Mouse (Mus musculus): ENCODE data around the gene Ccdc86. TPM values are rescaled to one million over a fixed set of nuclear protein-coding genes. Genes with fewer than 3 reads are reported as not detected.

Gene Ccdc86
- polyA plus RNA-seq, 1 experiment from 2014 or later, result 11.6 TPM

DNA sequence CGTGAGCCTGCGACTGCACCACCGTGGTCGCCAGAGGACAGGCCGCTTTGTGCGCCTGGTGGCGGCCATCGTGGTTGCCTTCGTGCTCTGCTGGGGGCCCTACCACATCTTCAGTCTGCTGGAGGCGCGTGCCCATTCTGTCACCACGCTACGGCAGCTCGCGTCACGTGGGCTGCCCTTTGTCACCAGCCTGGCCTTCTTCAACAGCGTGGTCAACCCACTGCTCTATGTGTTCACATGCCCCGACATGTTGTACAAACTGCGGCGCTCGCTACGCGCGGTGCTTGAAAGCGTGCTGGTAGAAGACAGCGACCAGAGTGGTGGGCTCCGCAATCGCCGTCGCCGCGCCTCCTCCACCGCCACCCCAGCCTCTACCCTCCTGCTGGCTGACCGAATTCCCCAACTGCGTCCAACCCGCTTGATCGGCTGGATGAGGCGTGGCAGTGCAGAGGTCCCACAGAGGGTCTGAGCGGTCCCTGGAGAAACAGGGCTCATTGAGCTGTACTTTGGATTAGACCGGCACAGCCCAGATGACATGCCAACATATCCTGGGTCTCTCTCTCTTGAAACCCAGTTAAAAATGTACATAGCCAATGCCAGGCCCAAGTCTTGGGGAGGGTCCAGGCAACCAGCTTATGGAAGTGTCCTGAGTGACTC, 8.1 kb downstream of the Ccdc86 start:
- H3K27ac ChIP-seq, result peak overlapping the region; percentile 73
- H3K9ac ChIP-seq, result peak overlapping the region; percentile 66
- peaks cover 38% of the 10 kb centered on the region for H3K36me3 ChIP-seq (replicated peaks; ENCODE audit: control insufficient read depth, insufficient read depth)
- DNase-seq (ENCODE audit: low spot score), result peak; percentile 63
- H3K4me3 ChIP-seq (replicated peaks; ENCODE audit: low read length), result peak overlapping the region; percentile 31
- peak overlapping the region; percentile 80 for H3K4me2 ChIP-seq (replicated peaks)
- peaks cover 11% of the 10 kb centered on the region for H3K4me1 ChIP-seq (replicated peaks; ENCODE audit: control insufficient read depth, insufficient read depth, low read length)
- H3K9me3 ChIP-seq (ENCODE audit: control insufficient read depth, low read length), result no peaks in the 10 kb centered on the region
- 1% methylated on average over 40 of the region's 40 CpGs for WGBS
- ATAC-seq (ENCODE audit: low FRiP score), result peak; percentile 78
- H3K27me3 ChIP-seq (ENCODE audit: control insufficient read depth, insufficient read depth, low read length), result no peaks in the 10 kb centered on the region

DNA sequence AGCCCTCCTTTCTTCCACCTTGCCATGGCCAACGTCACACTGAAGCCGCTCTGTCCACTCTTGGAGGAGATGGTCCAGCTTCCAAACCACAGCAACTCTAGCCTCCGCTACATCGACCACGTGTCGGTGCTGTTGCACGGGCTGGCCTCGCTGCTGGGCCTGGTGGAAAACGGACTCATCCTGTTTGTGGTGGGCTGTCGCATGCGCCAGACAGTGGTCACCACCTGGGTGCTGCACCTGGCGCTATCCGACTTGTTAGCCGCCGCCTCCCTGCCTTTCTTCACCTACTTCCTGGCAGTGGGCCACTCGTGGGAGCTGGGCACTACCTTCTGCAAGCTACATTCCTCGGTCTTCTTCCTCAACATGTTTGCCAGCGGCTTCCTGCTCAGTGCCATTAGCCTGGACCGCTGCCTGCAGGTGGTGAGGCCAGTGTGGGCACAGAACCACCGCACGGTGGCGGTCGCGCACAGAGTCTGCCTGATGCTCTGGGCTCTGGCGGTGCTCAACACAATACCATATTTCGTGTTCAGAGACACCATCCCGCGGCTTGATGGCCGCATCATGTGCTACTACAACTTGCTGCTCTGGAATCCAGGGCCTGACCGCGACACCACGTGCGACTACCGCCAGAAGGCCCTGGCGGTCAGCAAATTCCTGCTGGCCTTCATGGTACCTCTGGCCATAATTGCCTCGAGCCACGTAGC, 8.8 kb downstream of the Ccdc86 start:
- 16% methylated on average over 37 of the region's 37 CpGs for WGBS
- Histone ChIP-seq H3K27me3 (ENCODE audit: control insufficient read depth, insufficient read depth, low read length) (no peaks in the 10 kb centered on the region), H3K27ac (peak overlapping the region; percentile 73), H3K4me3 (replicated peaks; ENCODE audit: low read length) (peak overlapping the region; percentile 31), H3K9me3 (ENCODE audit: control insufficient read depth, low read length) (no peaks in the 10 kb centered on the region), H3K4me1 (replicated peaks; ENCODE audit: control insufficient read depth, insufficient read depth, low read length) (peaks cover 11% of the 10 kb centered on the region), H3K36me3 (replicated peaks; ENCODE audit: control insufficient read depth, insufficient read depth) (peaks cover 36% of the 10 kb centered on the region), H3K9ac (peak overlapping the region; percentile 66), H3K4me2 (replicated peaks) (peak overlapping the region; percentile 80)
- ATAC-seq (ENCODE audit: low FRiP score) (peak; percentile 91), DNase-seq (ENCODE audit: low spot score) (peak; percentile 82)

DNA sequence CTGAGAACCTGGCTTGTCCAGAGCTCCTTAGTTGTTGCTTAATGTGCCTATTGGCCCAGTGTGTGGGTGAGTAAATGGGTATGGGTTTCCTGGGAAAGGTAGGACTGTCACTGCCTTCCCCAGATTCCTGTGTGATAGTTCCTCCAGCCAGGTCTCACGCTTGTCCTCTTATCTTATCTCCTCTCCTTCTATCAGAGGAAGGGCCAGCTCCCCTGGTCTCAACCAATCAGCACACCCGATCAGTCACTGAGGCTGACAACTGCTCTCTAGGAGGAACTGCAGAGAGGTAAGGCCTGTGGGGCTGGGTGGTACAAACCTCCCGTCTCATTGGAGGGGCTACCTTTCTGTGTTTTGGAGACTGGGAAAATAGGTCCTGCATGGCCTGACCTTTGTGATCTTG, 10.3 kb downstream of the Ccdc86 start:
- peaks cover 11% of the 10 kb centered on the region for H3K4me1 ChIP-seq (replicated peaks; ENCODE audit: control insufficient read depth, insufficient read depth, low read length)
- 66% methylated on average over 3 of the region's 3 CpGs for WGBS
- DNase-seq (ENCODE audit: low spot score) (no peak), ATAC-seq (ENCODE audit: low FRiP score) (no peak)
- no peaks in the 10 kb centered on the region for H3K9me3 ChIP-seq (ENCODE audit: control insufficient read depth, low read length)
- H3K27me3 ChIP-seq (ENCODE audit: control insufficient read depth, insufficient read depth, low read length), result no peaks in the 10 kb centered on the region
- H3K4me2 ChIP-seq (replicated peaks), result no peak overlapping the region
- H3K27ac ChIP-seq, result no peak overlapping the region
- no peak overlapping the region for H3K9ac ChIP-seq
- no peak overlapping the region for H3K4me3 ChIP-seq (replicated peaks; ENCODE audit: low read length)
- H3K36me3 ChIP-seq (replicated peaks; ENCODE audit: control insufficient read depth, insufficient read depth), result peaks cover 21% of the 10 kb centered on the region

DNA sequence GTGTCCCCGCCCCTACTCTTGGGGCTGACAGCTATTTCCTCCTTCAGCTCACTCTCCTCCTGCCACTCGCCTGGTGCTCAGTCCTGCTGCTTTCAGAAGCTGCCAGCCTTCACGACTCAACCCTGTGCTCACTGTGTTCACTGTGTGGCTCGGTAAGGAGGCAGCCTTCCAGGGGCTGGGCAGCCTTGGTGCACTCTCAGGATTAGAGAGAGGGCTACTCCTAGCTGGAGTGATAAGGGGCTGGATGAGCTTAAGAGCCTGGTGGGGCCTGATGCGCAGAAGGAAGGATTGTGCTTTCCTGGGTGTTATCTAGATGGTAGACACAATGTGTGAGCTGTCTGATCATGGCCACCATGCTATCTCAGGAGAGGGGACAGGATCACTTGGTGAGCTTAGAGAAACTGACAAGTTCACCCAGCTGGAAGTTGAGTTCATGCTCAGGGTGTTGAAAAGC, 11.9 kb downstream of the Ccdc86 start, which contains the start of gene Ptgdr2:
TSS of gene Ptgdr2 (plus strand) at position 51 of the 454 bp plus-strand sequence.
- no peak within 1 kb of the TSS for H3K9ac ChIP-seq
- H3K4me1 ChIP-seq (replicated peaks; ENCODE audit: control insufficient read depth, insufficient read depth, low read length), result peaks cover 11% of the 10 kb centered on the region
- H3K9me3 ChIP-seq (ENCODE audit: control insufficient read depth, low read length), result no peaks in the 10 kb centered on the region
- no peak within 1 kb of the TSS for H3K27ac ChIP-seq
- H3K27me3 ChIP-seq (ENCODE audit: control insufficient read depth, insufficient read depth, low read length), result no peaks in the 10 kb centered on the region
- peaks cover 6% of the 10 kb centered on the region for H3K36me3 ChIP-seq (replicated peaks; ENCODE audit: control insufficient read depth, insufficient read depth)
- no peak for DNase-seq (ENCODE audit: low spot score)
- WGBS, result 58% methylated on average over 5 of the region's 5 CpGs
- H3K4me2 ChIP-seq (replicated peaks), result no peak within 1 kb of the TSS
- ATAC-seq (ENCODE audit: low FRiP score), result no peak
- no peak within 1 kb of the TSS for H3K4me3 ChIP-seq (replicated peaks; ENCODE audit: low read length)

DNA sequence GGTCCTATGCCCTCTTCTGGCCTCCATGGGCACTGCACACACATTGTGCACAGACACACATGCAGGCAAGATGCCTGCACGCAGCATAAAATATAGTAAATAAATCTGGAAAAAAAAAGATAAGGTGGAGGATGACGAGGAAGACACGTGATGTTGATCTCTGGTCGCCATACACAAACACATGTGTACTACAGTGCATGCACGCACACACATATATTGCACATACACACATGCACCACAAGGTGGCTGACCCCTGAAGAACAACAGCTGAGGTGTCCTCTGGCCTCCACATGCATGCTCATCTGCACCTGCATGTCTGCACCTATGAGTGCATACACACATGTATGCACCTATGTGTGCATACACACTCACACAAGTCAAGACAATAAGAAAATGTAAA, 13.0 kb downstream of the Ccdc86 start:
- Histone ChIP-seq H3K27ac (no peak overlapping the region), H3K9ac (no peak overlapping the region), H3K9me3 (ENCODE audit: control insufficient read depth, low read length) (no peaks in the 10 kb centered on the region), H3K4me1 (replicated peaks; ENCODE audit: control insufficient read depth, insufficient read depth, low read length) (peaks cover 6% of the 10 kb centered on the region), H3K4me3 (replicated peaks; ENCODE audit: low read length) (no peak overlapping the region), H3K27me3 (ENCODE audit: control insufficient read depth, insufficient read depth, low read length) (no peaks in the 10 kb centered on the region), H3K36me3 (replicated peaks; ENCODE audit: control insufficient read depth, insufficient read depth) (no peaks in the 10 kb centered on the region), H3K4me2 (replicated peaks) (no peak overlapping the region)
- ATAC-seq (ENCODE audit: low FRiP score) (no peak), DNase-seq (ENCODE audit: low spot score) (no peak)
- 88% methylated on average over 5 of the region's 5 CpGs for WGBS

DNA sequence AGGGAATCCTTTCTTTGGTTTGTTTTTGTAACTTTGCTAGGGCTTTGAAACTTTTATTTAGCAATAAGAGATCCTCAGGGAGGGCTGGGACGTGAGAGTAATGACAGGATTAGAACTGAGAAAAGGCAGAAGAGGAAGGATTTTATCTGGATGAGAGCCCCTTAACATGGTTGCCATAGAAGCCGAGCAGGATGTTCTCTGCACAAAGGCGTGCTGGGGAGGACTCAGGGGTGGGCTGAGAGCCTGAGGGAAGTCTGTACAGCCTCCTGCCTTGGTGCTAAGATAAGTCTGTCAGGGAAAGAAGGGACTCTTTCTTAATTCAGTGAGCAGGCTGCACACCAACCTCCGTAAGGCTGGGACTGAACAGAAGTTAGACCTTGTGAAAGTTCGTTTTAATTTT, 14.0 kb downstream of the Ccdc86 start:
- no peak overlapping the region for H3K9ac ChIP-seq
- WGBS, result 25% methylated on average over 5 of the region's 5 CpGs
- H3K36me3 ChIP-seq (replicated peaks; ENCODE audit: control insufficient read depth, insufficient read depth), result no peaks in the 10 kb centered on the region
- H3K4me3 ChIP-seq (replicated peaks; ENCODE audit: low read length), result no peak overlapping the region
- H3K27ac ChIP-seq, result no peak overlapping the region
- no peaks in the 10 kb centered on the region for H3K27me3 ChIP-seq (ENCODE audit: control insufficient read depth, insufficient read depth, low read length)
- H3K4me1 ChIP-seq (replicated peaks; ENCODE audit: control insufficient read depth, insufficient read depth, low read length), result no peaks in the 10 kb centered on the region
- DNase-seq (ENCODE audit: low spot score) (no peak), ATAC-seq (ENCODE audit: low FRiP score) (no peak)
- H3K4me2 ChIP-seq (replicated peaks), result no peak overlapping the region
- H3K9me3 ChIP-seq (ENCODE audit: control insufficient read depth, low read length), result no peaks in the 10 kb centered on the region

DNA sequence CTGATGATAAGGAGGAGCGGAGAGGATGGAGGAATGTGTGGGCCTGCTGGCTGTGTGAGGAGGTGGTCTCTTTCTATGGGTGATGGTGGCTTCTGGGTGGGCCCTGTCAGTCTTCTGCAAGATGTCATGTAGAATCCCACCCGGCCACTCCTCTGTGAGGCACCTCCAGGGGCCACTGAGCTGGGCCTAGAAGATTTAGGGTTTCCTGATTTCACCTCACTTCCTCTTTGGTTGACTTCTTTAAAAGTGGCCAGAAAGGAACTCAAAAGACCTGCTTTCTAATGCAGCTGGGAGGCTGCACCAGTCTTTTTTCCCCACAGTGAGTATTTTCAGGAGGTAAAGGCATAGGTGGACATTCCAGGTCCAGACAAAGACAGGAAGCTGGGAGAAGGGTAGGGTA, 18.4 kb downstream of the Ccdc86 start:
- 91% methylated on average over 2 of the region's 2 CpGs for WGBS
- H3K4me2 ChIP-seq (replicated peaks), result no peak overlapping the region

DNA sequence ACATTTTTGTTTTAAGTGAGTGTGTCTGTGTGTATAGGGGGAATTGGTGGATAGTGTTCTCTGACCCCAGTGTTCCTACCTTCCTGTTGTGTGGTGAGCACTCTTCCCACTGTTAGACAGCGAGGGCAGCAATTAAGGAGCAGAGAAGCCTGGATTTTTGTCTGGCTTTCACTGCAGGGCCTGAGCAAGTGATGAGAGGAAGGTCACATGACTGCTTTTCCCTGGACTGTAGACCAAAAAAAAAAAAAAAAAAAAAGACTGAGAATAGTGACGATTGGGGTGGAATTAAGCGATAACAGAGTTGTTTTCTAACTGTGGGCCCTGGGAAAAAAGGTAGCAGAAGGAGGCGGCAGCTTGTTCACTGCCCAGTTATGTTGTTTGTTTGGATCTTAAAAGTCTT, 22.4 kb downstream of the Ccdc86 start:
- no peak overlapping the region for H3K4me3 ChIP-seq (replicated peaks; ENCODE audit: low read length)
- no peaks in the 10 kb centered on the region for H3K36me3 ChIP-seq (replicated peaks; ENCODE audit: control insufficient read depth, insufficient read depth)
- H3K27me3 ChIP-seq (ENCODE audit: control insufficient read depth, insufficient read depth, low read length), result no peaks in the 10 kb centered on the region
- H3K9ac ChIP-seq, result no peak overlapping the region
- no peaks in the 10 kb centered on the region for H3K4me1 ChIP-seq (replicated peaks; ENCODE audit: control insufficient read depth, insufficient read depth, low read length)
- no peak overlapping the region for H3K4me2 ChIP-seq (replicated peaks)
- WGBS, result 31% methylated on average over 4 of the region's 4 CpGs
- ATAC-seq (ENCODE audit: low FRiP score) (no peak), DNase-seq (ENCODE audit: low spot score) (no peak)
- no peak overlapping the region for H3K27ac ChIP-seq
- no peaks in the 10 kb centered on the region for H3K9me3 ChIP-seq (ENCODE audit: control insufficient read depth, low read length)

More for the DNA sequence above, 18.4 kb downstream of the Ccdc86 start:
- no peaks in the 10 kb centered on the region for H3K27me3 ChIP-seq (ENCODE audit: control insufficient read depth, insufficient read depth, low read length)
- H3K4me1 ChIP-seq (replicated peaks; ENCODE audit: control insufficient read depth, insufficient read depth, low read length), result no peaks in the 10 kb centered on the region
- no peak overlapping the region for H3K27ac ChIP-seq
- H3K9ac ChIP-seq, result no peak overlapping the region
- H3K36me3 ChIP-seq (replicated peaks; ENCODE audit: control insufficient read depth, insufficient read depth), result no peaks in the 10 kb centered on the region
- H3K4me3 ChIP-seq (replicated peaks; ENCODE audit: low read length), result no peak overlapping the region
- ATAC-seq (ENCODE audit: low FRiP score) (no peak), DNase-seq (ENCODE audit: low spot score) (no peak)
- H3K9me3 ChIP-seq (ENCODE audit: control insufficient read depth, low read length), result no peaks in the 10 kb centered on the region

DNA sequence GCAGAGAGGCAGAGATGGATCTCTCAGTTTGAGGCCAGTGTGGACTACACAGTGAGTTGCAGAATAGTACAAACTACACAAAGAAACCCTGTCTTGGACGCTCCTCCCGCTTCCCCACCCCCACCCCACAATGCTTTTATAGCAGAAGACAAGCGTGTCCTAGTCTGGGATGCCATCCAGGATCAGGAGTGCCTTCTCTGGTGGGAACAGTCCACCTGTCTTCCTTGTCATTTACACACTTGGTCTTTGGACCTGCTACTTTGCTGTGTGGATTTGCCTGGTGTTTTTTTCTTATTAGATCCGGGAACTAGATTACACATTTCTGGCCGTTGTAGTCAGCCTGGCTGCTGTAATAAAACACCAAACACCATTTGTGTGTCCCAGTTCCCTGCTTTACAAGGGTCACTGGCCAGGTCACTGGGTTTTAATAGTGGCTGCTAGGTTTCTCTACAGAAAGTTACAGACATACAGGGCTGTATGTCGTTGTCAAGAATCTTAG, 22.9 kb downstream of the Ccdc86 start:
- H3K27ac ChIP-seq, result no peak overlapping the region
- ATAC-seq (ENCODE audit: low FRiP score) (no peak; the same call in 1 of the 2 replicates), DNase-seq (ENCODE audit: low spot score) (no peak)

More for the DNA sequence above, 22.9 kb downstream of the Ccdc86 start:
- Histone ChIP-seq H3K36me3 (replicated peaks; ENCODE audit: control insufficient read depth, insufficient read depth) (no peaks in the 10 kb centered on the region), H3K9me3 (ENCODE audit: control insufficient read depth, low read length) (no peaks in the 10 kb centered on the region), H3K4me3 (replicated peaks; ENCODE audit: low read length) (no peak overlapping the region), H3K4me1 (replicated peaks; ENCODE audit: control insufficient read depth, insufficient read depth, low read length) (no peaks in the 10 kb centered on the region), H3K9ac (no peak overlapping the region), H3K4me2 (replicated peaks) (no peak overlapping the region), H3K27me3 (ENCODE audit: control insufficient read depth, insufficient read depth, low read length) (no peaks in the 10 kb centered on the region)
- 10% methylated on average over 6 of the region's 6 CpGs for WGBS
